Mouse (Mus musculus): Measurements from ENCODE around the gene Sox5.

DNA sequence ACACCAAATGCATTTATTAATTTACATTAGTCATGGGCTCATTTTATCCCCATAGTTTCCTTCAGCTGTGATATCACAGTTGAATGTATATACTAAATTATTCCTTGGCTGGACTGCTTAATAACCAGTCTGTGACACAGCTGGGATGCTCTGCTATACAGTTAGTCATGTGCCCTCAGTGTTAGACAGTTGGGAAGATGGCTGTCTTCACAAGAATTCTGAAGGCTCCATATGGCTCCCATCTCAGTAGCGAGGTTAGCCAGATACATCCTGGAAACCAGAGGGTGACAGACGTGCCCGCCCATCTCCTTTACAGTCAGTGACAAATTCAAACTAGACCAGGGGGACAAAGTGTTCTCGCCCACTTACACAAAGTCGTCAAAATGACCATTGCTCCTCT lies 644.4 kb downstream of the Sox5 start:
- no peak for TF ChIP-seq POLR2A (IDR thresholded peaks at IDR 0.05; ENCODE audit: low read depth, low read length)
- TF ChIP-seq CTCF (IDR thresholded peaks at IDR 0.05; ENCODE audit: borderline replicate concordance, insufficient read depth, low read length), result no peak

Measured in embryonic fibroblast, embryonic 13.5 days (primary cell).